Mouse (Mus musculus): ENCODE data around the gene Kcnj6. TPM values are rescaled to one million over a fixed set of nuclear protein-coding genes. Genes with fewer than 3 reads are reported as not detected.

The Kcnj6 gene
- polyA plus RNA-seq, 2 experiments = 0.03 TPM; not detected in 1

GRCm38 (mm10) chr16:94844769-94845168, 152.7 kb downstream of the Kcnj6 start:
- DNase-seq (ENCODE audit: low spot score) = no peak
- 47% methylated on average over 4 of the region's 4 CpGs for WGBS

GRCm38 (mm10) chr16:94839398-94839797, 158.1 kb downstream of the Kcnj6 start:
- DNase-seq (ENCODE audit: low spot score) = no peak

More at GRCm38 (mm10) chr16:94844769-94845168, 152.7 kb downstream of the Kcnj6 start:
- no peak for TF ChIP-seq POLR2A (IDR thresholded peaks at IDR 0.05; ENCODE audit: borderline replicate concordance, extremely low read depth, insufficient read depth, insufficient read length)
- Histone ChIP-seq H3K36me3 (ENCODE audit: control insufficient read depth, insufficient read depth, low read length) (no peaks in the 10 kb centered on the region), H3K4me1 (ENCODE audit: control insufficient read depth, insufficient read depth, low read length) (0 out of 2 replicates have a peak, but pooled peaks cover 3% of the 10 kb centered on the region), H3K4me3 (replicated peaks; ENCODE audit: low read length) (no peak overlapping the region), H3K27me3 (ENCODE audit: control insufficient read depth, insufficient read depth, low read length) (no peaks in the 10 kb centered on the region), H3K27ac (replicated peaks; ENCODE audit: low read depth, low read length) (no peak overlapping the region), H3K9me3 (ENCODE audit: control insufficient read depth, low read length) (no peaks in the 10 kb centered on the region), H3K9ac (ENCODE audit: low read depth, low read length, severe bottlenecking) (no peak overlapping the region), H3K4me2 (replicated peaks; ENCODE audit: low read depth, low read length, severe bottlenecking) (no peak overlapping the region)
- no peak for ATAC-seq (ENCODE audit: low FRiP score, low read depth)

GRCm38 (mm10) chr16:94837881-94838280, 159.6 kb downstream of the Kcnj6 start:
- Histone ChIP-seq H3K36me3 (ENCODE audit: control insufficient read depth, insufficient read depth, low read length) (no peaks in the 10 kb centered on the region), H3K4me3 (replicated peaks; ENCODE audit: low read length) (no peak overlapping the region), H3K4me2 (replicated peaks; ENCODE audit: low read depth, low read length, severe bottlenecking) (no peak overlapping the region), H3K27me3 (ENCODE audit: control insufficient read depth, insufficient read depth, low read length) (no peaks in the 10 kb centered on the region), H3K4me1 (ENCODE audit: control insufficient read depth, insufficient read depth, low read length) (peaks cover 10% of the 10 kb centered on the region), H3K9me3 (ENCODE audit: control insufficient read depth, low read length) (no peaks in the 10 kb centered on the region), H3K9ac (ENCODE audit: low read depth, low read length, severe bottlenecking) (no peak overlapping the region), H3K27ac (replicated peaks; ENCODE audit: low read depth, low read length) (no peak overlapping the region)
- ATAC-seq (ENCODE audit: low FRiP score, low read depth) (no peak), DNase-seq (ENCODE audit: low spot score) (no peak)
- 87% methylated on average over 9 of the region's 9 CpGs for WGBS
- no peak for TF ChIP-seq POLR2A (IDR thresholded peaks at IDR 0.05; ENCODE audit: borderline replicate concordance, extremely low read depth, insufficient read depth, insufficient read length)

More at GRCm38 (mm10) chr16:94839398-94839797, 158.1 kb downstream of the Kcnj6 start:
- no peak for ATAC-seq (ENCODE audit: low FRiP score, low read depth)
- no peaks in the 10 kb centered on the region for H3K9me3 ChIP-seq (ENCODE audit: control insufficient read depth, low read length)
- no peak overlapping the region for H3K27ac ChIP-seq (replicated peaks; ENCODE audit: low read depth, low read length)
- 36% methylated on average over 6 of the region's 6 CpGs for WGBS
- no peaks in the 10 kb centered on the region for H3K36me3 ChIP-seq (ENCODE audit: control insufficient read depth, insufficient read depth, low read length)
- no peak for TF ChIP-seq POLR2A (IDR thresholded peaks at IDR 0.05; ENCODE audit: borderline replicate concordance, extremely low read depth, insufficient read depth, insufficient read length)
- peaks cover 10% of the 10 kb centered on the region for H3K4me1 ChIP-seq (ENCODE audit: control insufficient read depth, insufficient read depth, low read length)
- no peaks in the 10 kb centered on the region for H3K27me3 ChIP-seq (ENCODE audit: control insufficient read depth, insufficient read depth, low read length)
- H3K4me3 ChIP-seq (replicated peaks; ENCODE audit: low read length) = no peak overlapping the region
- H3K9ac ChIP-seq (ENCODE audit: low read depth, low read length, severe bottlenecking) = no peak overlapping the region
- no peak overlapping the region for H3K4me2 ChIP-seq (replicated peaks; ENCODE audit: low read depth, low read length, severe bottlenecking)

- Histone ChIP-seq H3K27ac (replicated peaks; ENCODE audit: low read depth, low read length) (no peak overlapping the region), H3K9ac (ENCODE audit: low read depth, low read length, severe bottlenecking) (no peak overlapping the region), H3K27me3 (ENCODE audit: control insufficient read depth, insufficient read depth, low read length) (no peaks in the 10 kb centered on the region), H3K4me1 (ENCODE audit: control insufficient read depth, insufficient read depth, low read length) (peaks cover 7% of the 10 kb centered on the region), H3K9me3 (ENCODE audit: control insufficient read depth, low read length) (no peaks in the 10 kb centered on the region), H3K4me2 (replicated peaks; ENCODE audit: low read depth, low read length, severe bottlenecking) (no peak overlapping the region), H3K4me3 (replicated peaks; ENCODE audit: low read length) (no peak overlapping the region), H3K36me3 (ENCODE audit: control insufficient read depth, insufficient read depth, low read length) (no peaks in the 10 kb centered on the region)
- TF ChIP-seq POLR2A (IDR thresholded peaks at IDR 0.05; ENCODE audit: borderline replicate concordance, extremely low read depth, insufficient read depth, insufficient read length) = no peak
- ATAC-seq (ENCODE audit: low FRiP score, low read depth) (no peak), DNase-seq (ENCODE audit: low spot score) (no peak)
- WGBS = 50% methylated on average over 9 of the region's 9 CpGs
These were observed 163.0 kb downstream of the Kcnj6 start for GRCm38 (mm10) chr16:94834502-94834901.

GRCm38 (mm10) chr16:94828166-94828565, 169.3 kb downstream of the Kcnj6 start:
- 80% methylated on average over 18 of the region's 18 CpGs for WGBS
- DNase-seq (ENCODE audit: low spot score) (no peak), ATAC-seq (ENCODE audit: low FRiP score, low read depth) (no peak)
- H3K9ac ChIP-seq (ENCODE audit: low read depth, low read length, severe bottlenecking) = no peak overlapping the region
- no peak overlapping the region for H3K4me3 ChIP-seq (replicated peaks; ENCODE audit: low read length)
- no peak overlapping the region for H3K4me2 ChIP-seq (replicated peaks; ENCODE audit: low read depth, low read length, severe bottlenecking)
- no peaks in the 10 kb centered on the region for H3K36me3 ChIP-seq (ENCODE audit: control insufficient read depth, insufficient read depth, low read length)
- no peaks in the 10 kb centered on the region for H3K27me3 ChIP-seq (ENCODE audit: control insufficient read depth, insufficient read depth, low read length)
- H3K4me1 ChIP-seq (ENCODE audit: control insufficient read depth, insufficient read depth, low read length) = peaks cover 12% of the 10 kb centered on the region
- TF ChIP-seq POLR2A (IDR thresholded peaks at IDR 0.05; ENCODE audit: borderline replicate concordance, extremely low read depth, insufficient read depth, insufficient read length) = no peak
- no peaks in the 10 kb centered on the region for H3K9me3 ChIP-seq (ENCODE audit: control insufficient read depth, low read length)
- H3K27ac ChIP-seq (replicated peaks; ENCODE audit: low read depth, low read length) = 0 out of 2 replicates have a peak overlapping the region, but pooled peaks have one; percentile 21
